Mouse (Mus musculus): ENCODE data around the gene Chil1.

DNA sequence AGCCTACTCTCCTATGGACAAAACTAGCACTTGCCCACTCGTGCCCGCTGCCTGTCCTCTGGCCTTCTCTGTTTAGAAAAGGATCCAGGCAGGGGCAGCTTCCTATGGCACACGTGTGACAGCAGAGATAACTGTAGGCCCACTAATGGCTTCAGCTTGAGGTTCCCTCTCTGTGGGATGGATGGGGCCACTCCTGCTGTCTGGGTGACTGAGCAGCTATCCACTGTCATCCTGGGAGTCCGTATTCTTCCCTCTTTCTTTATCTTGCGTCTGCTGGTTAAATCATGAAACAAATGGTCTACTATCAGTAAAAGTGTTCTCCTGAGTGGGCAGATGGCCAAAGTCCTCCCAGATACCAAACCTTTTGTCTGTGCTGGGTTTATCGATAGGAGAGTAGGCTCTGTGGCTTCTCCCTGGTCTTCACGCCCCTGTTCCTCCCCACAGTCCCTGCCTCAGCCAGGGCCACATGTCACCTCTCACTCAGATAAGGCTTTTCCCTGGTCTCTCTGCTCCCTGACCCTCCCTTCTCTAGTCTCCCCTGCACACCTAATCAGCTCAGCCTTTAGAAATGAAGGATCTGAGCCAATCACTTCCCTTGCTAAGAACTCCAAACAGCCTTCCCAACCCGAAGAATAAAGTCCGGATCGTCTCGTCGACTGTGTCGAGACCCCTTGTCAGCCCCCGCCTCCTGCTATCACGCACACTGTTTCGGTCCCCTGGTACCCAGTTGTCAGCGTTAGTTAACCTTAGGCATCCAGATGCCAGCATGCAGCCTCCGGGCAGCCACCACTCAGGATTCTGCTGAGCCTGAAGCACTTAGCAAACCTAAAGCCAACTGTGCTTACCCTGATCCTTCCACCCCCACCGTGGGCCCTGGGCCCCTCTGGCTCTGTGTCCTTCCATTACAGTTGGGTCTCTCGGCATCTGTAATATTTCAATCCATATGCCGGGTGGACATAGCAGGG is 29.1 kb upstream of the Chil1 start:
- TF ChIP-seq CTCF (IDR thresholded peaks at IDR 0.05; ENCODE audit: control insufficient read depth, insufficient read depth, insufficient read length), result no peak
- no peak for TF ChIP-seq USF1 (IDR thresholded peaks at IDR 0.05; ENCODE audit: low read depth)
- no peak for TF ChIP-seq CEBPB (IDR thresholded peaks at IDR 0.05; ENCODE audit: low read depth)
